In the genomic region with DNA sequence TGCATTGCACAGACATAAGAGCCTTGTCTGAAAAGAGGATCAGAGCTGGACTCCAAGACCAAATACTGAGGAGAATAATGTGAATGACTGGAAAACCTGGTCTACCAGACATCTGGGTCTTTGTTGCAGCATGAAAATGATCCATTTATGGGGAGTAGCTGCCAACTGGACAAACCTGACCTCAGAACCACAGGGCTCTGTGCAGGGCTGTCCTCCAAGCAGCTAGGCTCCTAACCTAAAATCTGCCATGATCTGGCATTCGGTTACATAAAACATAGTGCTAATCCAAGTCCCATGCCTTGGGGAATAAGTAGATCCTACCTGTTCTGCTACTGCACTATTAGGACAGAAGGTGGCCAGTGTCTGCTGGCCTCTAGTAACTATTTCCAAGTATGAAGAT, we compare ENCODE assay signal across 13 mouse cellular contexts.
"Had no signal": no experiment of that assay in that cellular context is flagged by ENCODE, and none has a peak within 500 bp of the region (broad histone marks: within the 10 kb centered on the region; RNA-seq: fewer than 3 reads in every experiment).

No protein-coding gene starts in this region.

- H3K4me2 ChIP-seq: limb, embryonic 15.5 days; lung, embryonic 15.5 days; midbrain, embryonic 11.5 days; midbrain, embryonic 15.5 days; neural tube, embryonic 12.5 days had no signal

- H3K4me1 ChIP-seq: limb, embryonic 15.5 days; lung, embryonic 15.5 days; midbrain, embryonic 15.5 days; neural tube, embryonic 12.5 days had no signal

- ATAC-seq: midbrain, embryonic 15.5 days had no signal

- H3K9me3 ChIP-seq: limb, embryonic 15.5 days; lung, embryonic 15.5 days; megakaryocyte, embryonic 14.5 days; midbrain, embryonic 15.5 days; neural tube, embryonic 12.5 days had no signal

- H3K4me3 ChIP-seq: limb, embryonic 15.5 days; lung, embryonic 15.5 days; megakaryocyte, embryonic 14.5 days; midbrain, embryonic 15.5 days; neural tube, embryonic 12.5 days had no signal

- H3K36me3 ChIP-seq: neural tube, embryonic 12.5 days had no signal

- H3K27me3 ChIP-seq: limb, embryonic 15.5 days; lung, embryonic 15.5 days; megakaryocyte, embryonic 14.5 days; midbrain, embryonic 15.5 days; neural tube, embryonic 12.5 days had no signal

- H3K27ac ChIP-seq: kidney, postnatal 0 days; limb, embryonic 15.5 days; lung, embryonic 15.5 days; macrophage; midbrain, embryonic 15.5 days; neural tube, embryonic 12.5 days had no signal

- DNase-seq: layer of hippocampus, adult 9-11 months; layer of hippocampus, postnatal 36 days; lung, postnatal 14 days; thymus, adult 18-20 months; thymus, postnatal 14 days had no signal

- H3K9ac ChIP-seq: limb, embryonic 15.5 days; lung, embryonic 15.5 days; midbrain, embryonic 15.5 days; neural tube, embryonic 12.5 days had no signal
